Mouse (Mus musculus) embryonic fibroblast, embryonic 13.5 days (primary cell): ENCODE data around the gene Irf1. TPM values are rescaled to one million over a fixed set of nuclear protein-coding genes. Genes with fewer than 3 reads are reported as not detected.

ENCODE experiments used
- H3K27ac ChIP-seq: 2 replicates; pipeline ENCODE4 v1.5.1; 2012; ENCODE audit warnings: low read length, control low read depth, inconsistent platforms; ENCODE audit not compliant: insufficient read depth
- H3K4me1 ChIP-seq: 2 replicates; pipeline ENCODE4 v1.6.1; 2011; ENCODE audit warnings: low read length; ENCODE audit not compliant: control insufficient read depth, insufficient read depth
- H3K4me3 ChIP-seq: 2 replicates; pipeline ENCODE4 v1.5.1; 2011; ENCODE audit warnings: mild to moderate bottlenecking, control low read depth, low read length; ENCODE audit not compliant: insufficient read depth
- CTCF ChIP-seq: IDR thresholded peaks from 2 replicates; pipeline ENCODE4 v1.5.1; 2011; ENCODE audit warnings: mild to moderate bottlenecking, control low read depth, low read length, moderate library complexity, borderline replicate concordance; ENCODE audit not compliant: insufficient read depth
- POLR2A ChIP-seq: IDR thresholded peaks from 2 replicates; pipeline ENCODE4 v1.6.1; 2011; ENCODE audit warnings: low read depth, mild to moderate bottlenecking, control low read depth, low read length, moderate library complexity
- polyA plus RNA-seq: library from polyadenylated mRNA; stranded (reverse); fragments of >200 nt; gene quantifications from 2 replicates; pipeline ENCODE4 v1.2.4, GENCODE M21; 2011; ENCODE audit warnings: low read depth; ENCODE audit not compliant: missing spikeins, insufficient read length

Gene Irf1
- polyA plus RNA-seq, 1 experiment = 35.1 TPM

DNA sequence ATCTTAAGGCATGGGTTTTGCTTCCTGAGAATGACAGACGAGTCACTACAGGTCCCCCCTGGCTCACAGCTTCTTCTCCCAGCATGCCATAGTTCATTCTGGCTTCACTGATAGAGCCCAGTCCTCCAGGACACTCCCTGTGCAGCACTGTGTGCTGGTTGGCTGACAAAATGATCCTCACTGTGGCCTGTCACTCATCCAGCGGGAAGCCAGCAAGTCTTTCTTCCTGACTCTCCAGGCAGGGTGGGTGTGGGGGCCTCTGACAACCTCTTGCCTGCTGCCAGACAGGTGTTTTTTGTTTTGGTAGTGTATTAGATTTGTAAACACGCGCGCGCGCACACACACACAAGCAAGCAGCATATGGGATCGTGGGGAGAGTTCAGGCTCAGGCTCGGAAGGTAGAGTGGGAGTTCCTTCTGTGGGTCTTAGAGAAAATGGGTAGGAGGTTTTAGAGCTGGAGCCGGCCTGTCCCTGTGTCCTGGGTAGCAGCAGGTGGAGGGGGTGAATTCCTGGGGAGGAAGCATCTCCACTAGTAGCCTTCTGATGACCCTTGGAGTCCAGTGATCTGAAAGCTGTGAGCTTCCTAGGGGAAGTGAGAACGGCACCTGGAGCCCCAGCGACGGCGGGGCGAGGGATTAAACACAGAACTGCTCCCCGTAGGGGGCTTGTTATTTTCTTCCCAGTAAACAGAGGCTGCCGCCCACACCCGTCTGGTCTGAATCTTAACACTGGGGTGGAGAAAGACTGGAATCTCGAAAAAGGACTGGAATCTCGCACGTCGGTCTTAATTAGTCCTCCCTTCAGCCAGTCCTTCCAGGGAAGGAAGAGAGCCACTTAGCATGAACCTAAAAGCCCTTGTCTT is 10.0 kb upstream of the Irf1 start:
- TF ChIP-seq CTCF (no peak), POLR2A (no peak)
- peaks cover 21% of the 10 kb centered on the region; the same call in 1 of the 2 replicates for H3K4me1 ChIP-seq
- 0 out of 2 replicates have a peak overlapping the region, but pooled peaks have one; percentile 19 for H3K27ac ChIP-seq
- H3K4me3 ChIP-seq = no peak overlapping the region

GRCm38 (mm10) chr11:53761284-53761683 is 8.5 kb upstream of the Irf1 start:
- Histone ChIP-seq H3K4me3 (no peak overlapping the region), H3K27ac (peak overlapping the region; percentile 74), H3K4me1 (peaks cover 21% of the 10 kb centered on the region; the same call in 1 of the 2 replicates)
- TF ChIP-seq POLR2A = no peak
- TF ChIP-seq CTCF = no peak

DNA sequence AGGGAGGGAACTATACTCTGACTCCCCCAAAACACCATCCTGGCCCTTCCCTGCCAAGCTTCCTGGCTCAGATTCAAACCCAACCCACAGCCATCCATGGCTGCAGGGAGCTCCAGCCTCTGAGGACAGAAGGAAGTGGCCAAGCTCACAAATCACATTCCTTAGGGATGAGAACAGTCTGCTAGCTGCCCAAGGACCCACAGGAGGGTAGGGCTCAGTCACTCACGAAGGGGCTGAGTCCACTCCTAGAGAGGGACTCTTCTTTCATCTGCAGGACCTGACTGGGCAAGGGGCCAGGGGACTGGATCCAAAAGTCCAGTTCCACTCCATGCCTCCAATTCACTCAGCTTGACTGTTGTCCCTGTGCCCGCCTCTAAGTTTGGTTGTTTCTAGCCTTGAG is 8.0 kb upstream of the Irf1 start:
- TF ChIP-seq POLR2A (0 out of 2 replicates have a peak, but pooled peaks have one; percentile 41), CTCF (no peak)
- peaks cover 21% of the 10 kb centered on the region; the same call in 1 of the 2 replicates for H3K4me1 ChIP-seq
- no peak overlapping the region for H3K4me3 ChIP-seq
- H3K27ac ChIP-seq = peak overlapping the region; percentile 86

DNA sequence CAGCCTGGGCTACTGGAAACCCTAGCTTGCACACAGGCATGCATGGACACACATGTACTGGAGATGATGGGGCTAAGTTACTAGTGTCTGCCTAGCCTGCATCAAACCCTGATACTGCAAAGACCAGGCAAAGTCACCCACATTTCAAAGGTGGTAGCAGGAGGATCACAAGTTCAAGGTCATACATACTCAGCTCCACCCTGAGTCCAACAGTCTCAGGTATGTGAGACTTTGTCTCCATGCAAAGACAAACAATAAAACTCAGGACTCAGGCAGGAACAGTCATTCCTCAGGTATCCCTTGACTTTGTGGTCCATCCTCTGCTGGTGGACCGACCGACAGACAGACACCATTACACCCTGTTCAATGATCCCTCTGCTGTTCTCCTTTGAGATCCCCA is 7.4 kb upstream of the Irf1 start:
- Histone ChIP-seq H3K27ac (peak overlapping the region; percentile 86), H3K4me3 (no peak overlapping the region), H3K4me1 (peaks cover 21% of the 10 kb centered on the region; the same call in 1 of the 2 replicates)
- TF ChIP-seq CTCF (no peak), POLR2A (no peak)

- TF ChIP-seq CTCF (no peak), POLR2A (no peak; the same call in none of the 2 replicates)
- Histone ChIP-seq H3K4me1 (peaks cover 21% of the 10 kb centered on the region; the same call in 1 of the 2 replicates), H3K4me3 (no peak overlapping the region), H3K27ac (peak overlapping the region; percentile 86)
Observed at GRCm38 (mm10) chr11:53762827-53763495, 6.9 kb upstream of the Irf1 start.

DNA sequence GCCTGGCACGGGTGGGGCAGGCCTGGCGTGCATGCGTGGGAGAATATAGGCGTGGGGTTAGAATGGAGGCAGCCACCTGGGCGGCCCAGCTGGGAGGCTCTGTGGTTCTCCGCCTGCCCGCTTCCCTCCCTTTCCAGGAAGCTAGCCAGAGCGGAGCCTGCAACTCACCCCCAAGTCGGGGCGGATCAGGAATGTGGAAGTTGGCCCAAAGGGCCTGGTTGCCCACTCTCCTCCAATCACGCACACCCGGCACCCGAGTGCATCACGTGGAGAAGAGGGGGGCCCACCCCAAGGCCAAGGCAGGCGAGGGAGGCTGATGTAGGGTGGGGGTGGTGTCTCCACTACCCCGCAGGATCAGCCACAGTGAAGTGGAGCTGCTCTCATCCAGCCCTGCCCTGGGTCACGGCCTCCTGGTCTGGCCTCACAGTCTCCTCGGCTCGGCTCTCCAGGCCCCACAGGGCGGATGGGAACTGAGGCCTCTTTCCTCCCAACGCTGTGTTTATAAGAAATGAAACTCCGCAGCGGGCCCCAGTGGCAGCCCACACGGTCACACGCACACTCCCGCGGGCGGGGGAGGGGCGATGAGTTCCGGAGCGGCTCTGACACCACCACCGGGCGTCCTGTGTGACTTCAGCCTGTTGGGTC is 6.2 kb upstream of the Irf1 start:
- H3K27ac ChIP-seq = peak overlapping the region; percentile 86
- H3K4me3 ChIP-seq = no peak overlapping the region
- TF ChIP-seq CTCF = no peak
- TF ChIP-seq POLR2A = peak; percentile 78
- H3K4me1 ChIP-seq = peaks cover 21% of the 10 kb centered on the region; the same call in 1 of the 2 replicates

DNA sequence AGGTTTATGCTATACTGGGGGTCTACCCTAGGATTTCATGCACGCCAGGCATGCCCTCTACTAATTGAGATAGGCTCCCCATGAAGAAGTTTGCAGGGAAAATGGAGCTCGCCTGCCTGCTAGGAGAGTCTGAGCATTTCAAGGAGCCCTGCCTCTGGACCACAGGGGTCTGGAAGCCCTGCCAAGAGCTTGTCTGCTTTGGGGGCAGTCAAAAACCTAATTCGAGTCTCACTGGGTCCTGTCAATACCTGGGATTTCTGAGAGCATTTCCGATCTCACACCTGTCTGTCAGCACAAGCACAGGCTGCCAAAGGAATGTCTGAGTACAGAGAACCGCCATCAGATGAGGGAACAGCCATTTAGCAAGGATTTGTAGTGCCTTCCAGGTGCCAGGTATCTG is 5.2 kb upstream of the Irf1 start:
- TF ChIP-seq POLR2A (no peak), CTCF (no peak)
- Histone ChIP-seq H3K4me3 (no peak overlapping the region), H3K4me1 (peaks cover 18% of the 10 kb centered on the region), H3K27ac (peak overlapping the region; percentile 86)

- peaks cover 7% of the 10 kb centered on the region; the same call in 1 of the 2 replicates for H3K4me1 ChIP-seq
- H3K27ac ChIP-seq = no peak overlapping the region
- no peak for TF ChIP-seq POLR2A
- TF ChIP-seq CTCF = no peak
- H3K4me3 ChIP-seq = no peak overlapping the region
Observed at GRCm38 (mm10) chr11:53768422-53769184, 1.2 kb upstream of the Irf1 start.

- Histone ChIP-seq H3K27ac (peak overlapping the region; percentile 20; the same call in 1 of the 2 replicates), H3K4me3 (no peak overlapping the region), H3K4me1 (peaks cover 6% of the 10 kb centered on the region; the same call in 1 of the 2 replicates)
- TF ChIP-seq POLR2A = no peak
- no peak for TF ChIP-seq CTCF
Observed at GRCm38 (mm10) chr11:53769185-53769576, 633 bp upstream of the Irf1 start.
